Mouse (Mus musculus): ENCODE measurements around the gene Olfr889. TPM values are rescaled to one million over a fixed set of nuclear protein-coding genes. Genes with fewer than 3 reads are reported as not detected.
"Not testable (repeated sequence)": the region's sequence is repeated elsewhere in the genome, so short reads cannot be mapped to it uniquely, and the experiment has no call there.

The Olfr889 gene
- not detected for total RNA-seq (2022)

GRCm38 (mm10) chr9:38114898-38115297 is at the start of gene Olfr889:
Gene Olfr889 (plus strand): TSS chr9:38115198.
- DNase-seq (ENCODE audit: low spot score in 2 of 2): no peak

GRCm38 (mm10) chr9:38083772-38084171 is 31.2 kb upstream of the Olfr889 start, which contains the start of gene Olfr887:
Gene Olfr887 (plus strand): TSS chr9:38084072.
- no peak for DNase-seq (ENCODE audit: low spot score in 2 of 2)

GRCm38 (mm10) chr9:38107828-38108227 is 7.2 kb upstream of the Olfr889 start, which contains the start of gene Olfr888:
Gene Olfr888 (plus strand): TSS chr9:38108128.
- no peak for DNase-seq (ENCODE audit: low spot score in 2 of 2)

GRCm38 (mm10) chr9:38142217-38142616 is 27.2 kb downstream of the Olfr889 start, which contains the start of gene Olfr890:
Gene Olfr890 (plus strand): TSS chr9:38142517.
- DNase-seq (ENCODE audit: low spot score in 2 of 2): no peak

GRCm38 (mm10) chr9:38168341-38168740 is 53.3 kb downstream of the Olfr889 start:
- not testable (repeated sequence) for DNase-seq (ENCODE audit: low spot score in 2 of 2)

Other genes with a start within 250 kb of the Olfr889 start
- gene Olfr145, start 218.5 kb upstream of the Olfr889 start, total RNA-seq (2022): not detected
- gene Olfr878, start 197.4 kb upstream of the Olfr889 start, total RNA-seq (2022): not detected
- gene Olfr881, start 123.4 kb upstream of the Olfr889 start, total RNA-seq (2022): not detected
- not detected for gene Olfr883, start 89.4 kb upstream of the Olfr889 start, total RNA-seq (2022)
- gene Olfr884, start 68.6 kb upstream of the Olfr889 start, total RNA-seq (2022): not detected
- gene Olfr885, start 53.9 kb upstream of the Olfr889 start, total RNA-seq (2022): not detected
- gene Olfr887, start 31.1 kb upstream of the Olfr889 start, total RNA-seq (2022): not detected
- gene Olfr888, start 7.1 kb upstream of the Olfr889 start, total RNA-seq (2022): not detected
- not detected for gene Olfr890, start 27.3 kb downstream of the Olfr889 start, total RNA-seq (2022)
- gene Olfr891, start 65.6 kb downstream of the Olfr889 start, total RNA-seq (2022): not detected
- not detected for gene Olfr893, start 93.2 kb downstream of the Olfr889 start, total RNA-seq (2022)
- gene Olfr894, start 102.9 kb downstream of the Olfr889 start, total RNA-seq (2022): not detected
- gene Olfr143, start 137.6 kb downstream of the Olfr889 start, total RNA-seq (2022): not detected
- gene Olfr895, start 152.7 kb downstream of the Olfr889 start, total RNA-seq (2022): not detected
- not detected for gene Olfr896-ps1, start 175.9 kb downstream of the Olfr889 start, total RNA-seq (2022)
- gene Olfr25, start 213.9 kb downstream of the Olfr889 start, total RNA-seq (2022): not detected
- not detected for gene Olfr898, start 233.2 kb downstream of the Olfr889 start, total RNA-seq (2022)